Mouse (Mus musculus) adrenal gland, adult 10 weeks (tissue): ENCODE data around the gene Tmx2. TPM values are rescaled to one million over a fixed set of nuclear protein-coding genes. Genes with fewer than 3 reads are reported as not detected.

ENCODE experiments used
- polyA plus RNA-seq: library from polyadenylated mRNA; stranded (reverse); fragments of 350-450 nt; fragmentation: Illumina TruSeq; extraction: RNeasy Lipid Tissue Mini Kit (QIAGEN cat#74804); gene quantifications from one replicate; pipeline ENCODE4 v1.2.3, GENCODE M21; 2014; ENCODE audit warnings: low read depth, low replicate concordance

Tmx2 gene
- polyA plus RNA-seq: 247 TPM

DNA sequence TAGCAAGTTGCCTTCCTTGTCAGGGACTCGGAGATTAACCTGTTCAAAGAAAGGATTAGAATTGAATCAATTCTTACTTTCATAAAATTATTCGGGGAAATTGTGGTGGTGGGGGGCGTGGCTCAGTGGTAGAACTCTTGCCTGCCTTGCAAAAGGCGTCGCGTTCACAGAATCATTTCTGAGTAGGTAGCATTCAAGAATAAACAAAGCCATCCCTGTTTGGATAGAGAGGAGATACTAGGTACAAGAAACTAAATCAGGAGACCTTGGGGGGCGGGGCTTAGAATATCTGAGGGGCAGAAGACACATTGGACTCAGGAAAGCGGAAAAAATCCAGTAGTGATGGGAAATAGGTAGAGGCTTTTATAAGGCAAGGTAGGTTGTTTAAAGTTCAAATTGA lies at the start of gene Tmx2:
TSS of gene Tmx2 (minus strand) at position 125 of the 400 bp plus-strand sequence.

DNA sequence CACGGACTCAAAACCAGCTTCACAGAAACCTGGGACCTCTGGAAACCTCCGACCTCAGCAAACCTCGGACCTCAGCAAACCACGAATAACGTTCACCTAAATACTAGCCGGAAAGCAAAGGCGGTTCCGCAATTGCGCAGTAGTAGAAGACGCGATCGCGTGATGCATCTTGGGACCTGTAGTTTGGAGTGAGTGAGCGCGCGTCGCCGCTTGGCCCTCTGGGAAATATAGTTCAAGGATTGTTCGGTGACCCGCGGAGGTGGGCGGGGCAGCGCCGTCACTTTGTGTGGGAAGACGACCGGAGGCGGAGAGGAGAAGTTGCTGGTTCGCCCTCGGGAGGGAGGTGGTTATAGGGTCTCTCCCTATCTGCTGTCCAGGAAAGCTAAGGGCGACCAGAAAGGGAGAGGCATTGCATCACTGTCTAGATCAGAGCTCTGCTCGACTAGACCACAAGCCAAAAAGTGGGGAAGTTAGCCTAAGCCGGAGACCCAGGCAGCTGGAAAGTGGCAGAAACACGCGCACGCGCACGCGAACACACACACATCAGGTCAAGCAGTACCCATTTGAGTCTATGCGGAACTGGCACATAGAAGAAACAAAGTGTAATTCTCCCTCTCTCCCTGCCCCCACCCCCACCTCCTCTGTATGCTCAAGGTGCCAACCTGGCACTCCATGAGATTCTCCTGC lies 48.4 kb upstream of the Tmx2 start, which contains the start of gene Clp1:
TSS of gene Clp1 (minus strand) at position 179 of the 687 bp plus-strand sequence.

DNA sequence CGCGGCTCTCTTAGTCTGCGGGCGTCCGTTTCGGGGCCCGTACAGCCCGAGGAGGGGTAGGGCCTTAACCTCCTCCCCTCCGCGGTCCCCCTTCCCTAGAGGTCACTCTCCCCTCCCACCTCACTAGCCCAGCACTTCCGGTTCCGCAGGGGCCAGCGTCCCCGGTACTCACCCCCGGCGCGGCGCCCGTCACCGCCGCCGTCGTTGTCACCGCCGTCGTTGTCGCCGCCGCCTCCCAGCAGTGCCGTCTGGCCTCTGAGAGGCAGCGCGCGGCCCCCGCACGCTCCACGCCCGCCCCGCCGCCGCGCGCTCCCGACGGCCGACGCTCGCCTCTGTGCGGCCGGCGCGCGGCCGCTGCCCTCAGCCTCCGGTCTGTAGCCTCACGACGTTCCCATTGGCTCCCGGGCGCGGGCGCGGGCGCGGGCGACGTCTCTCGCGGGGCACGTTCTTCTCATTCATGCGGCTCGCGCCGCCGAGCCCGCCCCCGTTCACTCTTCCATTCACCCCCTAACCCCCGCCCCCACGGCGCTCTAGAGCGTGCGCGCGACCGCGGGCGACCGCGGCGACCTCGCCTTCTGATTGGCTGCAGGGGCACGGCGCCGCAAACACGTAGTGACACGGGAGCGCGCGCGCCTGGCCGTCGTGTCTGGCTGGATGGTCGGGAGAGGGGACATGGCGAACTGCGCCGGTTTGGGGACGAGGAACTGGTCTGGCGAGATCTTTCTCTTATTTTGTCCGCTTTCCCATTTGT lies 36.0 kb upstream of the Tmx2 start, which contains the start of gene Zdhhc5:
TSS of gene Zdhhc5 (minus strand) at position 370 of the 751 bp plus-strand sequence.

GRCm38 (mm10) chr2:84677968-84678880 lies 716 bp downstream of the Tmx2 start, which contains the start of the genes Gm28635 and Med19:
Gm28635 (minus strand) TSS chr2:84678041.
Med19 (plus strand) TSS chr2:84678402.

DNA sequence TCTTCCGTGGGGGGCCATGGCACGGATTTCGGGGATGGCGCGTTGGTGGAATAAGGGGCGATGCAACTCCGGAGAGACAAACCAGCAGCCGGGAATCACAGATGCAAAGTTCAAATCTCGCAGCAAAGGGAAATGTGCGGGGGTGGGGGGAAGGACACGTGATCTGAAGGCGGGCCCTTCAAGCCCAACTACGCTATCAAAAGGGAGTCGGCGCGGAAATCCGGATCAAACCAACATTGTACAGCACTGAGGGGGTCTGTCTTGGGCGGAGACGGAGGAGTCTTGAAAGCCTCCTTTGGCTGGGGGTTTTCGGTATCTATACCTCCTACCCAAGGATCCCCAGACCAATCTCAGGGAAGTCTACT lies 8.4 kb downstream of the Tmx2 start, which contains the start of gene Selenoh:
TSS of gene Selenoh (minus strand) at position 202 of the 365 bp plus-strand sequence.

GRCm38 (mm10) chr2:84658806-84659205 lies 20.1 kb downstream of the Tmx2 start, which contains the start of gene Btbd18:
Btbd18 (plus strand) TSS chr2:84659079.

GRCm38 (mm10) chr2:84650464-84651195 lies 28.3 kb downstream of the Tmx2 start, which contains the start of gene Ctnnd1:
Ctnnd1 (minus strand) TSS chr2:84650765.

Other genes with a start within 250 kb of the Tmx2 start
- gene Tfpi, start 202.4 kb downstream of the Tmx2 start, polyA plus RNA-seq: 181 TPM
- 246 TPM for gene Ctnnd1, start 28.4 kb downstream of the Tmx2 start, polyA plus RNA-seq
- not detected for gene Btbd18, start 20.1 kb downstream of the Tmx2 start, polyA plus RNA-seq
- gene Selenoh, start 8.4 kb downstream of the Tmx2 start, polyA plus RNA-seq: 14.6 TPM
- not detected for gene Gm28635, start 1.1 kb downstream of the Tmx2 start, polyA plus RNA-seq
- 72.2 TPM for gene Med19, start 738 bp downstream of the Tmx2 start, polyA plus RNA-seq
- gene Zdhhc5, start 36.0 kb upstream of the Tmx2 start, polyA plus RNA-seq: 62.2 TPM
- 20.5 TPM for gene Clp1, start 48.2 kb upstream of the Tmx2 start, polyA plus RNA-seq
- 2.9 TPM for gene Ypel4, start 54.9 kb upstream of the Tmx2 start, polyA plus RNA-seq
- not detected for gene Gm19426, start 64.5 kb upstream of the Tmx2 start, polyA plus RNA-seq
- gene Serping1, start 96.3 kb upstream of the Tmx2 start, polyA plus RNA-seq: 25.4 TPM
- gene Ube2l6, start 119.7 kb upstream of the Tmx2 start, polyA plus RNA-seq: 24.4 TPM
- not detected for gene Smtnl1, start 143.5 kb upstream of the Tmx2 start, polyA plus RNA-seq
- 4.1 TPM for gene Timm10, start 147.9 kb upstream of the Tmx2 start, polyA plus RNA-seq
- gene Slc43a1, start 159.7 kb upstream of the Tmx2 start, polyA plus RNA-seq: 3.0 TPM
- gene Rtn4rl2, start 207.6 kb upstream of the Tmx2 start, polyA plus RNA-seq: not detected